Mouse (Mus musculus): ENCODE measurements around the gene Ola1. TPM values are rescaled to one million over a fixed set of nuclear protein-coding genes. Genes with fewer than 3 reads are reported as not detected.

Gene Ola1
- polyA plus RNA-seq, 1 experiment from 2014 or later = 81.5 TPM

DNA sequence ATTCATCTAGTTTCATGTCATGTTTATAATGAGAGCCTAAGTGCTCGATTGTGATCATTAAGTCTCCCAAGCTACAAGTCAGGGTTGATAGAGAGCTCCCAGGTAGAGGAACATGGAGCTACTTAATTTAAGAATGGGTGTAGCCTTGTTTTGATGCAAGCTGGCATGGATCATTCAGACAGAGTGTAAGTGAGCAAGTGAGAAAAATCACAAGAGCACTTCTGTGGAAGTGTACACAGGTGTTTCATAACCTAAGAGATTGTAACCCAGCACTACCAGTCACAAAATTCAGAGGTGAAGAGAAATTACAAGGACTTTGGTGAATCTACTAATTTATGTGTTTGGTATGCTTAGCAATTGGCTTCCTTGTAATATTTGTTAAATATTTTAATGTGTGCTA lies 54.1 kb downstream of the Ola1 start:
- Histone ChIP-seq H3K36me3 (ENCODE audit: control insufficient read depth, insufficient read depth, low read length) (no peaks in the 10 kb centered on the region), H3K4me1 (ENCODE audit: control insufficient read depth, insufficient read depth, low read length) (no peaks in the 10 kb centered on the region), H3K27ac (ENCODE audit: low read length) (no peak overlapping the region), H3K4me2 (ENCODE audit: low read depth, low read length) (no peak overlapping the region), H3K9me3 (ENCODE audit: control insufficient read depth, low read length) (no peaks in the 10 kb centered on the region), H3K9ac (ENCODE audit: low read depth, low read length) (no peak overlapping the region), H3K27me3 (replicated peaks; ENCODE audit: control insufficient read depth, insufficient read depth, low read length) (no peaks in the 10 kb centered on the region), H3K4me3 (ENCODE audit: low read length) (no peak overlapping the region)
- ATAC-seq = no peak
- 64% methylated on average over 1 of the region's 1 CpGs for WGBS

DNA sequence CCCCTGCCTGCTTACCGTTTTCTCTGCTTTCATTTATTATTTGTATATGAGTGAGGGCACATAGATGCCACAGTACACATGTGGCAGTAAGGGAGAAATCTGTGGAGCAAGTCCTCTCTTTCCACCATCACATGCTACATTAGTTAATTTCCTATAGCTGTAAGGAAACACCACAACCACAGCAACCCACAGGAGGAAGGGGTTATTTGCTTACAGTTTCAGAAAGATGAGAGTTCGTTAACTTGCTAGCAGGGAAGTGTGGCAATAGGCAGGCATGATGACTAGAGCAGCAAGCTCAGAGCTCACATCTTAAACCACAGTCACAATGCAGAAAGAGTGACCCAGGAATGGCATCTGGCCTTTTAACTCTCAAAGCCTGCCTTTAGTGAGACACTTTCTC lies 58.0 kb downstream of the Ola1 start:
- H3K4me2 ChIP-seq (ENCODE audit: low read depth, low read length) = no peak overlapping the region
- H3K27ac ChIP-seq (ENCODE audit: low read length) = no peak overlapping the region
- WGBS = 82% methylated on average over 2 of the region's 2 CpGs

DNA sequence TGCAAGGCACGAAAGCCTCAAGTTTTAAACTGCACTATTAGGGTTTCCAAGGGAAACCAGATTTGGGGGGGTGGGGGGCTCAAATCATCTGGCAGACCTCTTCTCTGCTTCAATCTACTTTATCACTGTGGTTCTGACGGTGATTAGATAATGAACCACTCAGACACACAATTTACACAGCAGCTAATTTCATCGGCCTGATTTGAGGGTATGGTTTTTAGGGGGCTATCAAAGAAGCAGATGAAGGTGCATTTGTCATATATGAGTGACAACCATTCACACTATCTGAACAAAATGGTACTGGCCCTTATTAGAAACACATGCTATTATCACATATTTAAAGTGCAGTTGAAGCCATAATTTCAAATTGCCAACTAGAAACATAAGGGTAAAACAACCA lies 61.5 kb downstream of the Ola1 start:
- H3K9ac ChIP-seq (ENCODE audit: low read depth, low read length) = no peak overlapping the region
- H3K36me3 ChIP-seq (ENCODE audit: control insufficient read depth, insufficient read depth, low read length) = 0 out of 2 replicates have a peak, but pooled peaks cover 6% of the 10 kb centered on the region
- no peaks in the 10 kb centered on the region for H3K9me3 ChIP-seq (ENCODE audit: control insufficient read depth, low read length)
- 82% methylated on average over 3 of the region's 3 CpGs for WGBS
- H3K27ac ChIP-seq (ENCODE audit: low read length) = no peak overlapping the region
- no peak overlapping the region for H3K4me2 ChIP-seq (ENCODE audit: low read depth, low read length)
- no peaks in the 10 kb centered on the region for H3K27me3 ChIP-seq (replicated peaks; ENCODE audit: control insufficient read depth, insufficient read depth, low read length)
- no peak overlapping the region for H3K4me3 ChIP-seq (ENCODE audit: low read length)
- ATAC-seq = no peak
- no peaks in the 10 kb centered on the region for H3K4me1 ChIP-seq (ENCODE audit: control insufficient read depth, insufficient read depth, low read length)

More for the DNA sequence above, 58.0 kb downstream of the Ola1 start:
- H3K36me3 ChIP-seq (ENCODE audit: control insufficient read depth, insufficient read depth, low read length) = 0 out of 2 replicates have a peak, but pooled peaks cover 3% of the 10 kb centered on the region
- no peak overlapping the region for H3K9ac ChIP-seq (ENCODE audit: low read depth, low read length)
- no peak overlapping the region for H3K4me3 ChIP-seq (ENCODE audit: low read length)
- H3K9me3 ChIP-seq (ENCODE audit: control insufficient read depth, low read length) = no peaks in the 10 kb centered on the region
- ATAC-seq = no peak
- no peaks in the 10 kb centered on the region for H3K27me3 ChIP-seq (replicated peaks; ENCODE audit: control insufficient read depth, insufficient read depth, low read length)
- H3K4me1 ChIP-seq (ENCODE audit: control insufficient read depth, insufficient read depth, low read length) = no peaks in the 10 kb centered on the region

DNA sequence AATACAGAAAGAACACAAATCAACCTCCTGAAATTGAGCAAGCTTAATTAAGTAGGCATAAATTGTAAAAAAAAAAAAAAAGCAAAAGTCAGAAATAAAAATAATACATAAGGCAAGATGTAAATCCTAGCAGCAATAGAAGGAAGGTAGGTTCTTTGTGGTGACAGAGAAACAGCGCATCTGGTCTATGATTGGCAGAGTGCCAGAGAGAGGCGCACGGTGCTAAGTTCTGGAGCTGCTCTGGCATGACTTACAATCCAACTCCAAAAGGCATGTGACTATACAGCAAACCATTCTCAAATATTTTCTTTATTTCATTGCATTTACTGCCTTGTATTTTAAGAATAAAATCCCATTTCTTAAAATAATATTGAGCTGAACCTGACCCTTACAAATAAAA lies 68.2 kb downstream of the Ola1 start:
- Histone ChIP-seq H3K27ac (ENCODE audit: low read length) (no peak overlapping the region), H3K27me3 (replicated peaks; ENCODE audit: control insufficient read depth, insufficient read depth, low read length) (no peaks in the 10 kb centered on the region), H3K4me3 (ENCODE audit: low read length) (no peak overlapping the region), H3K9ac (ENCODE audit: low read depth, low read length) (no peak overlapping the region), H3K9me3 (ENCODE audit: control insufficient read depth, low read length) (no peaks in the 10 kb centered on the region), H3K36me3 (ENCODE audit: control insufficient read depth, insufficient read depth, low read length) (0 out of 2 replicates have a peak, but pooled peaks cover 3% of the 10 kb centered on the region), H3K4me2 (ENCODE audit: low read depth, low read length) (no peak overlapping the region), H3K4me1 (ENCODE audit: control insufficient read depth, insufficient read depth, low read length) (no peaks in the 10 kb centered on the region)
- ATAC-seq = no peak
- 37% methylated on average over 3 of the region's 3 CpGs for WGBS

DNA sequence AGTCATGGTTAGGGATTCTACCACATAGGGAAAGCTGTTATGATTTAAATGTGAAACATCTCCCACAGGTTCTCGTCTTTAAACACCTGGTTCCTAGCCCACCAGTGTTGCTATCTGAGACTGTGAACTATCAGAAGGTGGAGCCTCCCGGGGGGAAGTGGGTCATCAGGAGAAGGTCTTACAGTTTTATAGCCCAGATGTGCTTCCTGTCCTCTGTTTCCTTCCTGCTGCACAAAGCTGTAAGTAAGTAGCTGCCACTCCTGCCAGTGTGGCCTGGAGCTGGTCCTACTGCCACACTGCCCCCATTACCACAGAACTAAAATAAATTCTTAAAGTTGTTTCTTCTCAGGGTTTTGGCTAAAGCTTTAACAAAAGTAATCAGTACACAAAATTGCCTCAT lies 72.6 kb downstream of the Ola1 start:
- H3K27ac ChIP-seq (ENCODE audit: low read length) = no peak overlapping the region
- no peaks in the 10 kb centered on the region for H3K9me3 ChIP-seq (ENCODE audit: control insufficient read depth, low read length)
- 71% methylated on average over 2 of the region's 2 CpGs for WGBS
- no peak overlapping the region for H3K4me2 ChIP-seq (ENCODE audit: low read depth, low read length)
- no peak overlapping the region for H3K4me3 ChIP-seq (ENCODE audit: low read length)
- H3K9ac ChIP-seq (ENCODE audit: low read depth, low read length) = no peak overlapping the region
- H3K36me3 ChIP-seq (ENCODE audit: control insufficient read depth, insufficient read depth, low read length) = no peaks in the 10 kb centered on the region
- ATAC-seq = no peak
- no peaks in the 10 kb centered on the region for H3K4me1 ChIP-seq (ENCODE audit: control insufficient read depth, insufficient read depth, low read length)
- no peaks in the 10 kb centered on the region for H3K27me3 ChIP-seq (replicated peaks; ENCODE audit: control insufficient read depth, insufficient read depth, low read length)

DNA sequence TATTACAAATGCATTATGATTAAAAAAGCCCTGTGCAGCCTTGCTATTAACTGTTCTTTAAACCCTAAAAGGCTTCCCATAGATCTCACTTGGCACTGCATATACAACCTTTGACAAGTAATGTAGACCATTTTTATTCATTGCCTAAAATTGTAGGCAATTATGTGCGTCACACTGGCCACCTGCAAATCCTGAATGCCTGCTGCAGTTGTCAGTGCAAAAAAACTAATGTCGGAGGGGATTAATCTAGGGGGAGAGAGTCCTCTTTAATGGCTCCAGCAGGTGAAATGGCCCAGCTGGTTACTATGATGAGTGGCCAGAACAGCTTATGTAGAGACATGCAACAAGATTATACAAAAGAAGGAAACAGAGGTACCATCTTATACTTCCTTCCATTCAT lies 75.0 kb downstream of the Ola1 start:
- Histone ChIP-seq H3K9ac (ENCODE audit: low read depth, low read length) (no peak overlapping the region), H3K27ac (ENCODE audit: low read length) (no peak overlapping the region), H3K4me1 (ENCODE audit: control insufficient read depth, insufficient read depth, low read length) (no peaks in the 10 kb centered on the region), H3K4me3 (ENCODE audit: low read length) (no peak overlapping the region), H3K27me3 (replicated peaks; ENCODE audit: control insufficient read depth, insufficient read depth, low read length) (no peaks in the 10 kb centered on the region), H3K36me3 (ENCODE audit: control insufficient read depth, insufficient read depth, low read length) (no peaks in the 10 kb centered on the region), H3K9me3 (ENCODE audit: control insufficient read depth, low read length) (no peaks in the 10 kb centered on the region), H3K4me2 (ENCODE audit: low read depth, low read length) (no peak overlapping the region)
- ATAC-seq = no peak
- 54% methylated on average over 2 of the region's 2 CpGs for WGBS

DNA sequence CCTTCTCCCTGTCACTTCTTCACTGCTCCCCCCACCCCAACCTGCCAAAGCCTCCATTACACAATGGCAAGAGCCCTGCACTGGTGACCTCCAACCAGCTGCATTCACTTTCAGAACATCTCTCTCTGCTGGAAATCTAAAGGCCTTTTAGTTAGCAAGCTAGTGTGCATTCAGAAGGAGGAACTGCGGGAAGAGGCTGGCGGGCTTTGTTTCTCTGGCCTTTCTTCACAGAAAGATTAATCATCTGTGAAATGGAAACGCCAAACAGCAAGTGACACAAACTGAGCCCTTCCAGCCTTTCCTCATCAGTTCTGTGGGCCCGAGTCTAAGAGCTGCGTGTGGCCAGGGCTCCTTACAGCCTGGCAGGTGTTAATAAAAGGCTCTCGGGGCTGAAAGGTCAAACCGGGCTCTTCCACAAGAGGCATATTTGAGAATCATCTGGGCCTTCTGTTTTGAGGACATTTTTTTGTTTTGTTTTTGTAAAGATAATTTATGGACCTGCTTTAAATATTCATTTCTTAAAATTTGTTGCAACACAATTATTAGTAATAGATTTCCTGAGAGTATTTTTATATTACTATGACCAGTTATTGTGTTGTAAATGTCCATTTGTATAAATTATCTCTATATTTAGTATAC lies 75.8 kb downstream of the Ola1 start:
- 41% methylated on average over 7 of the region's 7 CpGs for WGBS

DNA sequence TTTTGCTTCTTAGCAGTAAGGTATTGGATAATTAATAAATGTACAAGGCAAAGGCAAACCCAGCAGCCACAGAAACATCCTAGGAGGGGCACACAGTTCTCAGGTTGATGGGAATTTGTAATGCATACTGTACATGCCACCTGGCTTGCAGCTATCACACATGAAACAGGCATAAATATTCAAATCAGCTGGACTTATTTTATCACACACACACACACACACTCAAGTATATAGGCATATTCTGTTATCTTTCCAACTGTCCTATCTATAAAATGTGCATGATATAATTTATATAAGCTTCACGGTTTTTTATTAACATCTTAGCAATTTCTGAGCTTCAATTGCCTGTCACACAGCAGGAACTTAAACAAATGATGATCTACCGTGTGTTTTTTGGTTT lies 85.8 kb downstream of the Ola1 start:
- ATAC-seq = no peak
- H3K4me3 ChIP-seq (ENCODE audit: low read length) = no peak overlapping the region
- 82% methylated on average over 2 of the region's 2 CpGs for WGBS

More for the DNA sequence above, 75.8 kb downstream of the Ola1 start:
- Histone ChIP-seq H3K9ac (ENCODE audit: low read depth, low read length) (no peak overlapping the region), H3K36me3 (ENCODE audit: control insufficient read depth, insufficient read depth, low read length) (no peaks in the 10 kb centered on the region), H3K9me3 (ENCODE audit: control insufficient read depth, low read length) (no peaks in the 10 kb centered on the region), H3K27ac (ENCODE audit: low read length) (no peak overlapping the region), H3K4me1 (ENCODE audit: control insufficient read depth, insufficient read depth, low read length) (no peaks in the 10 kb centered on the region), H3K4me3 (ENCODE audit: low read length) (no peak overlapping the region), H3K4me2 (ENCODE audit: low read depth, low read length) (no peak overlapping the region), H3K27me3 (replicated peaks; ENCODE audit: control insufficient read depth, insufficient read depth, low read length) (no peaks in the 10 kb centered on the region)
- no peak for ATAC-seq

DNA sequence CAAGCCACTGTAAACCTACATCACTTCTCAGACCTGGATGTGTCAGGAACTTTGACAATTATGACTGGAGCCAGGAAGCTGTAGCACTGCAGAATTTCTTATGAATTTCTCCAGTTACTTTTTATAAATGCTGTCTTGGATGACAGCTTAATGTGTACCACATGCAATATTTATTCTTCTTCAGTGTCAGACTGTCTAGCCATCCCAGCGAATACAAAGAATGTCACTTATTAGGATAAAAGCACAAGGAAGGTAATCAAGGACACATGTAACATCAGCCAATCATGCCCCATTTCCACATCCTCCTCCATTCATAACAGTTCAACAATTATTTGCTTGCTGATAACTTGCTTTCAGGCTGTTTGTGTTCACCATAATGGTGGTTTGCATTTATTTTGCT lies 91.0 kb downstream of the Ola1 start:
- Histone ChIP-seq H3K27ac (ENCODE audit: low read length) (no peak overlapping the region), H3K9ac (ENCODE audit: low read depth, low read length) (no peak overlapping the region), H3K27me3 (replicated peaks; ENCODE audit: control insufficient read depth, insufficient read depth, low read length) (no peaks in the 10 kb centered on the region), H3K4me2 (ENCODE audit: low read depth, low read length) (no peak overlapping the region), H3K4me3 (ENCODE audit: low read length) (no peak overlapping the region), H3K36me3 (ENCODE audit: control insufficient read depth, insufficient read depth, low read length) (no peaks in the 10 kb centered on the region), H3K4me1 (ENCODE audit: control insufficient read depth, insufficient read depth, low read length) (no peaks in the 10 kb centered on the region), H3K9me3 (ENCODE audit: control insufficient read depth, low read length) (no peaks in the 10 kb centered on the region)
- 80% methylated on average over 1 of the region's 1 CpGs for WGBS
- ATAC-seq = no peak

More for the DNA sequence above, 85.8 kb downstream of the Ola1 start:
- Histone ChIP-seq H3K4me2 (ENCODE audit: low read depth, low read length) (no peak overlapping the region), H3K27me3 (replicated peaks; ENCODE audit: control insufficient read depth, insufficient read depth, low read length) (no peaks in the 10 kb centered on the region), H3K36me3 (ENCODE audit: control insufficient read depth, insufficient read depth, low read length) (no peaks in the 10 kb centered on the region), H3K9me3 (ENCODE audit: control insufficient read depth, low read length) (no peaks in the 10 kb centered on the region), H3K4me1 (ENCODE audit: control insufficient read depth, insufficient read depth, low read length) (no peaks in the 10 kb centered on the region), H3K9ac (ENCODE audit: low read depth, low read length) (no peak overlapping the region), H3K27ac (ENCODE audit: low read length) (no peak overlapping the region)

DNA sequence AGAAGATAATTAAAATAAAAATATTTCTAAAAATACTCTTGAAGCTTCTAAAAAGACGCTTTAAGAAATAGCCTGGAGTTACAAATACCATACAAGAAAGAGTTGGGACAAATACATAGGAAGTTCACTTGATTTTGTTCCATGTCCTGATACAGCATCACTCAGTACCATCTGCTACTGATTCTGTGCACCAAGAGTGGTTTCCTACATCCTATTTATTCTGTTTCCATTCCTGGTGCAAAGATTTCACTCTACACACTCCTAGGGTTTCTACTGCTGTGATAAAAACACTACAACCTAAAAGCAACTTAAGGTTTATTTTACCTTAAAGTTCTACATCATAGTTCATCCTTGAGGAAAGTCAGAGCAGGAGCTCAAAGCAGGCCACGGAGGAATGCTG lies 99.9 kb downstream of the Ola1 start:
- 89% methylated on average over 2 of the region's 2 CpGs for WGBS
- Histone ChIP-seq H3K9ac (ENCODE audit: low read depth, low read length) (no peak overlapping the region), H3K4me3 (ENCODE audit: low read length) (no peak overlapping the region), H3K4me2 (ENCODE audit: low read depth, low read length) (no peak overlapping the region), H3K9me3 (ENCODE audit: control insufficient read depth, low read length) (no peaks in the 10 kb centered on the region), H3K4me1 (ENCODE audit: control insufficient read depth, insufficient read depth, low read length) (no peaks in the 10 kb centered on the region), H3K27me3 (replicated peaks; ENCODE audit: control insufficient read depth, insufficient read depth, low read length) (no peaks in the 10 kb centered on the region), H3K27ac (ENCODE audit: low read length) (no peak overlapping the region), H3K36me3 (ENCODE audit: control insufficient read depth, insufficient read depth, low read length) (no peaks in the 10 kb centered on the region)
- no peak for ATAC-seq
